Mouse (Mus musculus) macrophage (primary cell): ENCODE data around the gene Adpgk. TPM values are rescaled to one million over a fixed set of nuclear protein-coding genes. Genes with fewer than 3 reads are reported as not detected.

Experiments used
- H3K27ac ChIP-seq: fragments of 350-480 bp; formaldehyde crosslinking; 2 replicates; pipeline ENCODE4 v1.9.0; 2021
- H3K36me3 ChIP-seq: fragments of 350-480 bp; formaldehyde crosslinking; 2 replicates; pipeline ENCODE4 v1.9.0; 2021; ENCODE audit errors: inconsistent target
- H3K4me3 ChIP-seq: fragments of 350-480 bp; formaldehyde crosslinking; 2 replicates; pipeline ENCODE4 v1.9.0; 2021; ENCODE audit errors: inconsistent target
- H3K79me2 ChIP-seq: fragments of 350-480 bp; formaldehyde crosslinking; 2 replicates; pipeline ENCODE4 v1.9.0; 2021; ENCODE audit errors: inconsistent target
- WGBS: methylation state at CpG from one replicate; pipeline ENCODE4 v1.1.7; 2026; ENCODE audit warnings: inconsistent platforms; ENCODE audit not compliant: missing documents; 5-methylcytosine and 5-hydroxymethylcytosine counted together
- polyA plus RNA-seq: library from polyadenylated mRNA; stranded (reverse); fragments of 250-400 nt; gene quantifications from 3 replicates; pipeline ENCODE4 v1.2.4, GENCODE M21; 2018; ENCODE audit warnings: inconsistent platforms
- total RNA-seq, 78 experiments: library from RNA; depleted of rRNA; stranded (reverse); fragments of 250-400 nt; gene quantifications; 1 replicate in 9 of 78; 2 replicates in 24 of 78; 3 replicates in 43 of 78; 4 replicates in 2 of 78; pipeline ENCODE4 v1.2.4; 2018; ENCODE audit warnings: inconsistent platforms in 56 of 78

Adpgk gene
- total RNA-seq (2018; cell fraction: chromatin; rRNA removed) = 100 to 1,000 TPM in 1 of 26 experiments, 10 to 100 TPM in 25; 20.2 to 106 (median 45.5) TPM
- total RNA-seq (2018; cell fraction: cytosol; rRNA removed) = 10 to 100 TPM; 12.4 to 33.1 (median 18.5) TPM
- total RNA-seq (2018; cell fraction: nucleus; rRNA removed) = 10 to 100 TPM; 19.4 to 87.2 (median 37.4) TPM
- polyA plus RNA-seq = 15.2 to 38.2 TPM (median 18.2 TPM) in 3 replicates

DNA sequence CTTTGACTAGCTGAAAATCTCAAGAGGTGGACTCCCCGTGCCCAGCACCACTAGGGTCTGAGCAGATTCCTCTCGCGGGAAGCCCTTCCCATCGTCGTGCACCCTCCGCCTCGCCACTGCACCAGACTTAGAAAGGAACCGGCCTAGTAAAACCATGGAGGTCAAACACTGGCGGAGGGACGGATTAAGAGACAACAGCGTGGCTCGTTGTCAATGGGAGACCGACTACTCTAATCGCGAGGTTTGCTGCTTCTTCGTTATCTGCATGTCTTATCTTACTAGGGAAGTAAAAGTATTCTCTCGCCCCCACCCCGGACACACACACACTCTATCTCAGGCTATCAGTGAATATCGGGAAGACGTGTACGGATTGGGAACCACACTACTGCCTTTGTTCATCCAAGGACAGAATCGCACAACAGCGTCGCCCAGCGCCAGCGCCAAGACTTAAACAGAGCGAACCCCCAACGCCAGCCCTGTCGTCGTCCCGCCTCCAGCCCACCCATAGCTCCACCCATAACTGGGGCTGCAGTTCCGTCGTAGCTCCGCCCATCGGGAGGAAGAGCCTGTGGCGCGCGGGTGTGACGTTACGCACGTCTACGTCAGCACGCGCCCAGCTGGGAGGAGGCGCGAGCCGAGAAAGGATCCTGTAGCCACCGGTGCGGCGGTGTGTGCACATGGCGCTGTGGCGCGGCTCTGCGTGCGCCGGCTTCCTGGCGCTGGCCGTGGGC, at the start of gene Adpgk:
Gene Adpgk, plus strand, starts transcription at position 602 of the 731 bp plus-strand sequence.
- Histone ChIP-seq H3K27ac (peak within 1 kb of the TSS; percentile 40), H3K79me2 (peaks cover 10% of the 10 kb centered on the region), H3K4me3 (peak within 1 kb of the TSS; percentile 69), H3K36me3 (no peaks in the 10 kb centered on the region)
- WGBS = 1% methylated on average over 51 of the region's 58 CpGs

GRCm38 (mm10) chr9:59245181-59245580, 46.2 kb upstream of the Adpgk start:
- no peaks in the 10 kb centered on the region for H3K79me2 ChIP-seq
- H3K36me3 ChIP-seq = no peaks in the 10 kb centered on the region
- 87% methylated on average over 5 of the region's 7 CpGs for WGBS

DNA sequence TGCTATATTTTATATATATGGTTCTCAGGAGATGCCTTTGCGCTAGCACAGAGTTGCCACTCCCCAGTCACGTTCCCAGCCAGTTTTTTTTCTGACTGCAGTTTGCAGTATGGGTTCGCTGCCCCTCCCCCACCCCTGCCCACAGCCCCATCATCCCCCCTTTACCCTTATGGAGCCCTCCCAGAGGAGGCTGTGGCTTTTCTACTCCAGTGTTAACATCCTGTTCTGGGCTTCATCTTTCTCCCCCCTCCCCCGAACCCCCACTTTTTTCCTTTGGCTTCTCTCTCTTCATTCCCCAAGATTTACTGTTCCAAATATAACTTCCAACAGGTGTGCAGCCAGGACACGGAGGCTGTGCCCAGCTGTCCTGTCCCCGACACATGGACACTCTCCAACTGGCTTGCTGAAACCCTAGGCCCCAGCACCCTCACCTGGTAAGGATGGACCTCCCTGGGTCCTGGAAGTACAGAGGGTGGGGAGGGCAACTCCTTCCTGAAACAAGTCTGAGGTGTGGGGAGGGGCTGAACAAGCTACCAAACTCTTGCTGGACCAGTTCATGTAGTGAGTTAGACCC, 44.8 kb upstream of the Adpgk start:
- WGBS = 33% methylated on average over 6 of the region's 6 CpGs
- H3K4me3 ChIP-seq = no peak overlapping the region
- no peaks in the 10 kb centered on the region for H3K79me2 ChIP-seq
- H3K36me3 ChIP-seq = no peaks in the 10 kb centered on the region
- no peak overlapping the region for H3K27ac ChIP-seq

More at GRCm38 (mm10) chr9:59245181-59245580, 46.2 kb upstream of the Adpgk start:
- no peak overlapping the region for H3K27ac ChIP-seq
- no peak overlapping the region for H3K4me3 ChIP-seq

DNA sequence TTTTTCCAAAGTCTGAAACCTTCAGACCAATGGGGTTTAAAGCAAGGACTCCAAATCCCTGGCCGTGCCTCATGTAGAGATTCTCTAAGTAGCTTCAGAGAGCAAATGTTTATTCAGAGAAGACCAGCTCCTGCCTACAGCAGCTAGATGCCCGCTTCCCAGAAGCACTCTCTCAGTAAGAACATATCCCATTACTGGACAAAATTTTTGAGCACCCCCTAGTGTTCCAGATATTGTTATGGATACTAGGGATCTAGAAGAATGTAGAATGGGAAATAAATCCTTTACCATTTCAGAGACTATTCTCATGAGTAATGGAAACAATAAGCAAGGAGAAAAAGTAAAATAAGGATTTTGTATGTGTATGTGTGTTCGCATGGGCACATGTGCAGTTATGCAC, 42.0 kb upstream of the Adpgk start:
- 97% methylated on average over 3 of the region's 3 CpGs for WGBS
- no peak overlapping the region for H3K27ac ChIP-seq
- no peak overlapping the region for H3K4me3 ChIP-seq
- no peaks in the 10 kb centered on the region for H3K79me2 ChIP-seq
- no peaks in the 10 kb centered on the region for H3K36me3 ChIP-seq

DNA sequence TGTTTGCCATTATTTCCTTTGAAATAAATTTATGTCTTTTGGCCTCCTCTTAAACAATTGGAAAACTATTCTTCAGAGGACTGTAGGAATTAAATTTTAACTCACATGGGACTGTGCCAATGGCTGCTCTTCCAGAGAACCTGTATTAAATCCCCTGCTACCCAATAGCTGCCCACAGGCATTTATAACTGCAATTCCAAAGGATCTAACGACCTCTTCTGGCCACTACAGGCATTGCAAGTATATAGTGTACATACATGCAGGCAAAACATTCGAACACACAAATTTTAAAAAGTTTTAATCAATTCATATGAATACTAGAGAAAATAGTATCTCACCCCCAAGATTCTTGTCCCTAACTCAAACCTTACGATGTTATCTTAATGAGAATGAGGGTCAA, 41.1 kb upstream of the Adpgk start:
- Histone ChIP-seq H3K79me2 (no peaks in the 10 kb centered on the region), H3K4me3 (no peak overlapping the region), H3K36me3 (no peaks in the 10 kb centered on the region), H3K27ac (no peak overlapping the region)
- 56% methylated on average over 3 of the region's 3 CpGs for WGBS

DNA sequence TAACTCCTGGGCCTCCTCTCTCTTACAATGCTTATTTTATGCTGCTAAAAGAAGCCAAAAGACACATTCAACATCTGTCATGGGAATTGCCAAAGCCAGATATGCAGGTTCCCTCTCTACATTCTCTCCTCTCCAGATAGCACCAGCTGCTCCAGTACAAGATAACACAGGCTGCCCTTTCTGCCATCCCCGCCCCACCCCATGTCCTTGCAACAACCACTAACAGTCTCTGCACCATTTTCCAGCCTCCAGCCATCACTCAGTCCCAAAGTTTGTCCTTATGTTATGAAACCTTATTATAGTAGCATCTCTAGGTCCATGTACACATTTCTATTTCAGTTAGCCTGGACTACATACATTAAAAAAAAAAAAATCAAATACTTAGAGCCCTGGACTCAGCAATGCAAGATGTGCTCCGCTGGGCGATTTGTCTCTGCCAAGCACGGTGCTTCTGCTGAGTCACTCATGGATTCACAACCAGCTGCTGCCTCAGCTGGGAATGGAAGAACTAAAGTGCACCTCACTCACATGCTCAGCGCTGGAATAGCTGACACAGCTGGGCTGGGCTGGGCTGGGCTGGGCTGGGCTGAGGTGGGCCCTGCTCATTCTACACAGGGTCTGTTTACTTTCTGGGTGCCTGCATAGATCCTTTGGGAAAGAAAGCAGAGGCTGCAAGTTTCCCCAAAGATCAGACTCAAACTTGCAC, 36.5 kb upstream of the Adpgk start:
- WGBS = 89% methylated on average over 5 of the region's 5 CpGs
- no peaks in the 10 kb centered on the region for H3K79me2 ChIP-seq

DNA sequence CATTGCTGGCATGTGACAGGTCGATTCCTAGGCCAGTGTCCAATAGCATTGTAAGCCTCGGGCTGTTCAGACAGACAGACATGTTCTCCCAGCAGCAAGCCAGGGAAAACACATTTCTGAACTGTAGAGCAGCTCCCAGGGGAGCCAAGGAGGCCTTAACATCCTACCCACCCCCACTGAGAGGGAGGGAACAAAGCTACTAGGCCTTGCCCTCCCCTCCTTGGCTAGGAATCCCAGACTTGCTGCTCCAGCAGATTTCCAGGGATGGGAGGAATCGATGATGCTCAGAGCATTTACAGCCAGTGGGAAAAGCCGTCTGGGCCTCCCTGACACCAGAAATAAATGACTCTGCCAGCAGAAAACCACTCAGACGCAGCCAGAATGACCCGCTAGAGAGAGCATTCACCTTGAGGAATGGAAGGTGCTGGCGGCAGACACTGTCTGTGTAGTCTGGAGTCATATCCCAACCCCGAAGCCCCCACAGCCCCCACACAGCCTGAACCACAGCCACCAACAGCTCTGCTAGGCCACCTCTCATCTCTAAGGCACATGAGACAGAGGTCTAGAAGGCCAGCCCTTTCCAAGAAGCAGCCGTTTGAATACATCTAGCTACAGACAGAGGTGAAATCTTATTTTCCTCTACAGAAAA, 31.4 kb upstream of the Adpgk start:
- H3K27ac ChIP-seq = no peak overlapping the region
- no peak overlapping the region for H3K4me3 ChIP-seq
- no peaks in the 10 kb centered on the region for H3K36me3 ChIP-seq
- WGBS = 77% methylated on average over 9 of the region's 9 CpGs
- H3K79me2 ChIP-seq = no peaks in the 10 kb centered on the region

More for the DNA sequence above, 36.5 kb upstream of the Adpgk start:
- H3K4me3 ChIP-seq = no peak overlapping the region
- no peak overlapping the region for H3K27ac ChIP-seq
- H3K36me3 ChIP-seq = no peaks in the 10 kb centered on the region

DNA sequence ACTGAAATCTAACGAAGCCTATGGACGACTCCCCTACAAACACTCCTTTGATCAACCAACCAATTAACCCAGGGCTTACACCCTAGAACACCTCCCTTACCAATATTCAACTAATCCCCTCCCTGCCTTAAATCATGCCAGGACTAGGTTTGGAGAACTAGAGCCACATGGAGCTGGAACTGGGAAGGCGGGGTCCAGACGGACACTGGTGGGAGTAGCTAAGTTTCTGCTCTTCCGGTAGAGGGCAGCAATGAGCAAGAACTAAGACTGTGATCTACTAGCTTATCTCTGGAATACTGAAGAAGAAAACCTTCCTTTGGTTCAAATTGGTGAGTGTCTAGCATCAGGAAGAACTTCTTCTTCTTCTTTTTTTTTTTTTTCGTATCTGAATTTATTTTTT, 25.0 kb upstream of the Adpgk start:
- no peak overlapping the region for H3K4me3 ChIP-seq
- WGBS = 63% methylated on average over 6 of the region's 6 CpGs
- no peaks in the 10 kb centered on the region for H3K36me3 ChIP-seq
- no peak overlapping the region for H3K27ac ChIP-seq
- no peaks in the 10 kb centered on the region for H3K79me2 ChIP-seq

GRCm38 (mm10) chr9:59269728-59270127, 21.6 kb upstream of the Adpgk start:
- no peaks in the 10 kb centered on the region for H3K36me3 ChIP-seq
- no peaks in the 10 kb centered on the region for H3K79me2 ChIP-seq
- H3K27ac ChIP-seq = no peak overlapping the region
- 29% methylated on average over 5 of the region's 5 CpGs for WGBS
- H3K4me3 ChIP-seq = no peak overlapping the region

GRCm38 (mm10) chr9:59271081-59271480, 20.3 kb upstream of the Adpgk start:
- no peak overlapping the region for H3K27ac ChIP-seq
- WGBS = 68% methylated on average over 4 of the region's 4 CpGs

GRCm38 (mm10) chr9:59271711-59272110, 19.6 kb upstream of the Adpgk start:
- Histone ChIP-seq H3K27ac (no peak overlapping the region), H3K4me3 (no peak overlapping the region), H3K36me3 (no peaks in the 10 kb centered on the region), H3K79me2 (no peaks in the 10 kb centered on the region)
- 81% methylated on average over 6 of the region's 6 CpGs for WGBS

More at GRCm38 (mm10) chr9:59271081-59271480, 20.3 kb upstream of the Adpgk start:
- Histone ChIP-seq H3K4me3 (no peak overlapping the region), H3K36me3 (no peaks in the 10 kb centered on the region), H3K79me2 (no peaks in the 10 kb centered on the region)

DNA sequence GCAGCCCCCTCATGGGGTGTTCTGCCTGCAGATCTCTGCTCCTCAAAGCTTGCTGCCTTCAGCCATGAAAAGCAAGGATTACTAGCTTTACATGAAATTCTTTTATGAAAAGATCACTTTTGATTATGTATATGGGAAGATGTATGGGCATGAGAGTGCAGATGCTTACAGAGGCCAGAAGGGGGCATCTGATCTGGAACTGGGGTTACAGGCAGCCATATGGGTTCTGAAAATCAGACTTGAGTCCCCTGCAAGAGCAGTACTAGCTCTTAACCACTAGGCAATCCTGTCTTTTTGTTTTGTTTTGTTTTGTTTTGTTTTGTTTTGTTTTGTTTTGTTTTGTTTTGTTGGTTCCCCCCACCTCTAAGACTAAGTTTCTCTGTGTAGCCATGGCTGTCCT, 18.2 kb upstream of the Adpgk start:
- no peaks in the 10 kb centered on the region for H3K36me3 ChIP-seq
- no peaks in the 10 kb centered on the region for H3K79me2 ChIP-seq
- H3K4me3 ChIP-seq = no peak overlapping the region
- H3K27ac ChIP-seq = no peak overlapping the region

DNA sequence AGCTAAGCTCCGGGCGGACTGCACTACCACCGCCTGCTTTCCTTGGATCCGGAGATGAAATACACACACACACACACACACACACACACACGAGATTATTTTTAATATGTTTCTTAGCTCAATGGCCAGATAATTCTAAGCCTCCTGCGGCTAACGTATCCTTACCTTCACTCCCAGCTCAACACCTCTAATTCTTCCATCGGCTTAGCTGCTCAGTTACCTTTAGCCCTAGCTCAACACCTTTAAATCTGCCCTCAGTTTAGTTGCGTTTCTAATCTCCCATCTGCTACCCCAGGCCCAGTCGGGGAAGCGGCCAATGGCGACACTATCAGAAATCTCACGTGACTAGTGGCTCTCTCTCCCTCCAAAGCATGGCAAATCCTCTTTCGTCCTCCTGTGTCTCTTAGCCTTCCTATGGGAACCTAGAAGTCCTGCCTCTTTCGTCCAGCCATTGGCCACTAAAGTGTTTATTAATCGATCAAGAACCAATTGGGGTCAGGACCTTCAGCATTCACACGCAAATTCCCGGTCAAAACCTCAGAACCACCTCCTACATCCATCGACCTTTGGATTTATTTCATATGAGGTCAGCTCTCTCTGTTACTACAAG, 16.4 kb upstream of the Adpgk start:
- Histone ChIP-seq H3K36me3 (no peaks in the 10 kb centered on the region), H3K27ac (no peak overlapping the region), H3K4me3 (no peak overlapping the region), H3K79me2 (no peaks in the 10 kb centered on the region)
- WGBS = 92% methylated on average over 19 of the region's 19 CpGs

DNA sequence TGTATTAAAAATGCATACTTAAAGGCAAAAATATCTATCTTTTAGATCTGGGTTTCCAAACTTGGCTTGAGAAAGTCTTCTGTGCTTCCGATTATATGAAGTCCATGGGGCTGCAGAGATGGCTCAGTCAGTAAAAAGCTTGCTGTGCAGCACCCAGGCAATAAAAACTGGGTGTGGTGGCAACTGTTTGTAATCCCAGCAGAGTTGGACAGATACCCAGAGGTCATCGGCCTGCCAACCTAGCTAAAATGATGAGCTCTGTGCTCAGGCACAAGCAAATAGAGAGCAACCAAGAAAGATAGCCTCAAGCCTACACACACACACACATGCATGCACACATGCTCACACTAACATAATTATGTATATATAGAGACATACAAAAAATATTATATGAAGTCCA, 13.2 kb upstream of the Adpgk start:
- Histone ChIP-seq H3K36me3 (no peaks in the 10 kb centered on the region), H3K4me3 (no peak overlapping the region), H3K79me2 (no peaks in the 10 kb centered on the region), H3K27ac (no peak overlapping the region)
- WGBS = 98% methylated on average over 2 of the region's 2 CpGs
